Mouse (Mus musculus): ENCODE measurements around the gene Spock1.

Spock1 gene

DNA sequence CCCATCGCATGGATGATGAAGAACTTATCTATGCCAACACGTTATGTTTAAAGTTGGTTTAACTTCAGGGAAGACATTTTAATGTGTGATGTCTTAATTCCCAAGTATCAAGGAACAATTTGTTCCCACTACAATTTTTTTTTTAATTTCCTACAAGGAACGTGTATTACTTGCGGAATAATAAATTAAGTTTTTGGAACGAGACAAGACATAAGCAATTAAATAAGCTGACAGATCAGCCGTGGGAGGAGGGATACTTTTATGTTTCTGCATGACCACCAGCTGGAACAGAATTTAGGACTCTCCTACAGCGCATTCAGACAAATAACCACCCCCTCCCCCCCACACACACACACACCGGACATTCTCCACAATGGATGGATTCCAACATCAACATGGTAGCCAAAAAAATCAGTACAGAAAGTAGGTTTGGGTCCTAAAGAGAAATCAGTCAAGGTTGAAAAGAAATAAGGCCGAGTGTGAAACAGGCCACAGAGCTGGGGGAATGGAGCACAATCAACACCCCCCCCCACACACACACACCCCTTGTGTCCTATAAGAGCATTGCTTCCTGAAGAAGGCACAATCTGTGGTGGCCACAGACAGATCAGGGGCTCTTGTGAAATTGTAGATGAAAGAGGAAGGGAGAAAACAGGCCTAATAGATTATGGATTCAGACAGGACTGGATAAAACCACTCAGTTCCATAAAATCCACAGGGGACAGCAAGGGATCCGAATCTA, 111.0 kb downstream of the Spock1 start:
- peak in 1 of 2 experiments; percentile 39 for DNase-seq

DNA sequence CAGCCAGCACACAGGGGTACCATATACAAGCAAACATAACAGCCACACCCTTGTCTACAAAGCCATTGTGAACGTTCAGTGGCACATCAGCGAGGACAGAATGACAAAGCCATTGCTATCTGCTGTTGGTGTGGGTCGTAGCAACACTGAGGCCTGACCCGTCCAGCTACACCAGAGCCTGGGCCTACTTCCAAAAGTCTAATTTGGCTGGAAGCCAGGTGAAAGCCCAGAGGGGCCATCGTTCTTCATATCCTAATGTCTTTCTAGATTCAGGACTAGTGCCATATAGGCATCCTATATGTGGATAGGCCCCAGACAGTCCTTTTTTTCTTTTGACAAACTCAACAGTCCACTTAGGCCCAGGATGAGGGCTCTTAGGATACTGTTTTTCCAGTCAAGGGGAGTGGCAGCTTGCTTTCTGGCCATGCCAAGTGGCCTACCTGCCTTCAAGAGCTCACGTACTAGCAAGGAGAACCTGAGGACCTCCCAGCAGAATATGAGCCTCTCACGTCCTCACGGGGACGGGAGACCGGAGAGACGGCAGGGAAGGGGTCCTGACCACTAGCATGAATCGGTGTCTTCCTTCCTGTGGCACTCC, 114.4 kb downstream of the Spock1 start:
- peak; percentile 59 to 62 for DNase-seq

DNA sequence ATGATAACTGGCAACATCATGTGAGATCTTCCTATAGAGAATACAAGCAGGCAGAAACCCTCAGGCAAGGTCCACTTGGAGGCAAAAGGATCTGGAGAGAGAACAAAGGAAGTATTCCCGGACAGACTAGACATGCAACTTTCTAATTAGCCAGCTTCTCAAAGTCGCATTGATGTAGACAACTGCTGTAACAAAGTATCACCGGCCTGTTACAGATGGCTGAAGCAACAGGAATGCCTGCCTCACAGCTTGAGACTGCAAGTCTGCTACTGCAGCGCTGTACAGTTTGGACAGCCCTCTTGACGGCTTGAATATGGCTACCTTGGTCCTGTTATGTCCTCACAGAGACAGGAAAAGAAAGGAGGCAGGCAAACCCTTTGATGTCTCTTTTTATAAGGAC, 118.3 kb downstream of the Spock1 start:
- no peak for DNase-seq

DNA sequence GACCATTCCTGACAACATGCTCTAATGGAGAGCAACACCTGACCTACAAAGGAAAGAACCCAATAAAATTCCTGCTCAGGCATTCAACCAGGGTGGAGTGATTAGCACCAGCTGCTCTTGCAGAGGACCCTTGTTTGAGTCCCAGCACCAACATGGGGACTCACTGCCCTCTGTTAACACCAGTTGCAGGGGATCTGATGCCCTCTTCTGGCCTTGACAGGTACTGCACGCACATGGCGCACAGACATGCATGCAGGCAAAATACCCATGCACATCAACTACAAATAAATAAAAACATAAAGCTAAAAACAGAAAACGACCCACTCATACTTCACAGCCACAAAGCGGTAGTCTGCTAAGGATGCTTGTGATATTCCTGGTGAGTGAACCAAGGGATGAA, 119.8 kb downstream of the Spock1 start:
- no peak for DNase-seq

DNA sequence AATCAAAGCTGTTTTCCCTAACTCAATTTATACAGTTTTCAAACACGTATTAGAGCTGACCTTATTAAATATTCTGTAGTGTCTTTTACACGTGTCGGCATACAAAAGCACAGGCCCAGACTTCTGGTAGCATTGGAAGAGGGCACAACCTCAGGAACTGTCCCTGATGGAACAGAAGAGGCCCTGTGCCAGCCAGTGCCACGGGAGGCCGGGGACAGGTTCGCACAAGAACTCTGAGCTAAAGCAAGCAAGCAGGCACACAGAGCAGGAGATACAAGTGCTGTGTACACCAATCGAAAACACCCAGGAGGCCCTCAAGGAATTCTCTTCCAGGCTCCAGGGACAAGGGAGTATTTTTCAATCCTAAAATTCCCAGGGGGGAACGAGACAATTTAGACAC, 121.9 kb downstream of the Spock1 start:
- DNase-seq: no peak

DNA sequence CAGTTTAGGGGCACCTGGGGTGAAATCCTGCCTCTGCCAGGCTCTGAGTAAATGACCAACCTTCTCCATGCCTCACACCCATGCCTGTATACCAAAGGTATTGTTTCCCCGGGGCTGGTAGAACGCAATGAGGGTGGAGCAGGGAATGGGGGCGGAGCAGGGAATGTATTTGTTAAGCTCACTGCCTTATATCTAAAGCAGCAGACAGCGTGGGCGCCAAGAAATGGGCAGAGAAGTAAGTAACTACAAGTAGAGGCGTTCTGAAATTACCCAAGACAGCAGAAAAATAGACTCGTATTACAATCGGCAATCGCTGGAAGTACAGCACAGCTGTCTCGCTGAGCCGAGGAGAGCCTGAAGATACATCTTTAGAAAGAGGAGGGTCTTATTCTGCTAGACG, 125.2 kb downstream of the Spock1 start:
- no peak for DNase-seq

DNA sequence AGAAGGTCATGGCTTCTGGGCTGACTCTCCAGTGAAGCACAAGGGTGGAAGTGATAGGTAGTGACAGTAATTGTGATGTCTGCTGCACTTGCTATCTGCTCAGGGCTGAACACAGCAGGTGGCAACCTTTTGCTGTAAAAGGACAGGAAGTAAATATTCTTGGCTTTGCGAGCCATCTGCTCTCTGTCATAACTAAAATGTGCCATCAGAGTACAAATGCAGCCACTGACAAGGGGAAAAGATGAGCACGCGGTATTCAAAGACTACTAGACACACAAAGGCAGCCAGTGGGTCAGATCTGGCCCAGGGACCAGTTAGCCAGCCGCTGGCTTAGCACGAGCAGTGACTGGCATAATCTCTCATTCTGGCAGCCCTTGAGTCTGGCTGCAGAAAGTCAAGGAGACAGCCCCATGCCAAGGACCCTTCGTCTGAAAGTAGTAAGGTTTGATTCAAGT, 126.0 kb downstream of the Spock1 start:
- DNase-seq: no peak

DNA sequence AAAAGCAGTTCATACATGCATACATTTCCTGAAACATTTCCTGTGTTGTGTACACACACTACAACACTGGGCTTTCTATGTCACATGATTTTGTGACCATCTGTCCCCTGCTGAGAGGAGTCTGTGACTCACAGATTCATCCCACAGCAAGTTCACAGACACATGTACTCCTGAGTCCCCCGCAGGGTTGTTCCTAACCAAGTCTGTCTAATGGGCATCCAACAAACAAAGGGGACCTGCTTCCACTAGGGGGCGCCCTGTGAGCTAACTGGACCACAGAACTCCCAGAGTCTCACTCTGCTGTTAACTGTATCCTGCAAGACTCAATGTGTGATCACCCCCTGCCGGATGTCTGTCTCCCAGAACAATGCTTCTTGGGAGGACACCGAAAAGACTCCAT, 129.0 kb downstream of the Spock1 start:
- peak; percentile 25 to 35 for DNase-seq

DNA sequence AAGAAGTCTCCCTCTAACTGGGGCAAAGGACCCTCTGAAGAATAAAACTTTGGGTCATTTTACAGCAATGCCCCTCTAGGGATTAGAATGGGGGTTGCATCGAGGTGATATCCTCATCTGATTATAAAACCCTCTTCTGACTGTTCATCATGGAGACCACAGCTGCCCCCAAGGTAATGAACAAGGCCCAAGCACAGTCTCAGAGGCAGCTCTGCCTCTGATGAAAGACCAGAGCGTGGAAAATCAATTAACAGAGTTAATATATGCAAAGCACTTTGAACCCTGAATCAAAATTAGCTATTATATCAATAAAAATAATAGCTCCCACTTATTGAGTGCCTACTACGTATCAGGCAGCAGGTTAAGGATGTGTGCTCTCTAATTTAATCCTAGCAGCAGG, 129.6 kb downstream of the Spock1 start:
- DNase-seq: no peak

DNA sequence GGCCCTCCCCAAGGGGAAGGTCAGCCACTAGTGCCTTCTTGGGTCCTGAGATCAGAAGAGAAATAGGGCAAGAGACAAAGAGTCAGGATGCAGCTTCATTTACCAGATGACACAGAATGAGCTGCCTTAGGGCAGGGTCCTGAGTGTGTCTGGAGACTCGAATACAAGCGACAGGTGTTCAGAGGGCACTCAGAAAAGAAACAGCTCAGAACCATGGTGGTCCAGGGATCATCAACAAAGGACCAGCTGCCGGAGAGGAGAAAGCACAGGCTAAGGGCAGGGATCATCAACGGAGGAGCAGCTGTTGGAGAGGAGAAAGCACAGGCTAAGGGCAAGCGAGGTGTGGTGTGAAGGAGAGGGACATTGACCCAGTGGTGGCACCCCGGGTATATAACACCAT, 136.1 kb downstream of the Spock1 start:
- no peak for DNase-seq

DNA sequence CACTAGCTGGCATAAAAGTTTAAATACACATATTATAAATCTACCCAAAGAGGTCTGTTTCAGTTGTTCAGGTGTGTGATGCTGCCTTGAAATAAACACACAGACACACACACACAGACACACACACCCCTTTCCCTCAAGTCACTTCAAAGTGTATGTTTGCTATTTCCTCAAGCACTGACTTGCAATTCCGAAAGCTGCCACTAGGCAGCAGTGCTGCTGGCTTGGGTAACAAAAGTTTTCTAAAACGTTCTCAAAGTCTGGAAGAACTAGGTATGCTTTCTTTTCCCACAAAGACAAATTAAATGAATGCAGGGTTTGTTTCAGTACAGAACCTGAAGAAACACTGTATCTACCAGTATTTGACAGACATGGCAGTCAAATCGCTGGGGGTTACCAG, 141.4 kb downstream of the Spock1 start:
- DNase-seq: peak; percentile 52 to 59

DNA sequence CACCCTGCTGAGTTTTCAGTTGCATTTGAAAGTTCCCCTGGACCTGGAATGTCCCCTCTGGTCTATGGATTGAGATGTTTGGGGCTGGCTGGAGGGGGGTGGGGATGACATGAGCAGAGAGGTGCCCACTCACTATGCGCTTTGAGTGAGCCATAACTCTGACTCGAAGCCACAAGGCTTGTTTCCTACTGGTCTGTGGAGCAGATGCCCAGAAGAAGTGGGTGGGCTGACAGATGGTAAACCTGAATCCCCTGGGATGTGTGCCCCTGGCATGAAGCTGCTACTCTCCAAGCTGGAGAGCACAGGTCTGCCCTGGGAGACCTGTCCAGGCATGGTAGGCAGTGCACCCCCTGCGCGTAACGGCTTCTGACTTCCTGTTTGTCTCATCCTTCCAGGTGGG, 147.0 kb downstream of the Spock1 start:
- DNase-seq: no peak

DNA sequence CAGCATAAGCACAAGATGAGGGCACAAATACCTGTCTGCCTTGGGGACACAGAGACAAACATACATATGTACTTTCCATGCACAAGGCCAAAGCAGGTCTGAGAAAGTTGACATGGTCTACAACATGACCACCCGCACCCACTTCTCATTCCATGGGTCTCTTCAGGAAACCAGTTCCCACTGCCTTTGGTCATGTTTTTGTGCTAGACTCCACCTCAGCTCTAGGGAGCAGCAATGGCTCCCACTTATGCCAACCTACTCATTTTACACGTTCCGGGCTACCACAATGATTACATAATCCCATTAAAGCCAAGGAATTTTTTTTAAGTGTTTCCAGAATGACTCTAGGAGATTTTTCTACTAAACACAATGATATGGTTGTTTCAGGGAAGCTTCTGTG, 147.5 kb downstream of the Spock1 start:
- DNase-seq: no peak

DNA sequence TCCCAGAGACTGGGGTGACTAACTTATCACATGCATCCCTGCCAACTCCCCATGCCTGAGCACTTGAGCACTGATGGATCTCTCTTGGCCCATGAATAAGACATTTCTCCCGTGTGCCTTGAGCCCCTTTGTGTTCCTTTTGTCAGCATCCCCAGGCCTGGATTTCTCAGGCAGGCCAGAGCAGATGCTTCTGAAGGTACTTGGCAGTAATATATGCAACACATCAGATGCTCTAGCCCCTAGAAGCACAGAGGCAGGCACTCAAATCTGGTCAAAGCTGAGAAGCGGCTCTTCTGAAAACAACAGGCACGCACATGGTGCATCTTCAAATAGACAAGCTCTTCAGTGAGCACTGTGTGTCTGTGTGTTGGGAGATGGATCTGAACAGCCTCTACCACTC, 151.8 kb downstream of the Spock1 start:
- no peak for DNase-seq

DNA sequence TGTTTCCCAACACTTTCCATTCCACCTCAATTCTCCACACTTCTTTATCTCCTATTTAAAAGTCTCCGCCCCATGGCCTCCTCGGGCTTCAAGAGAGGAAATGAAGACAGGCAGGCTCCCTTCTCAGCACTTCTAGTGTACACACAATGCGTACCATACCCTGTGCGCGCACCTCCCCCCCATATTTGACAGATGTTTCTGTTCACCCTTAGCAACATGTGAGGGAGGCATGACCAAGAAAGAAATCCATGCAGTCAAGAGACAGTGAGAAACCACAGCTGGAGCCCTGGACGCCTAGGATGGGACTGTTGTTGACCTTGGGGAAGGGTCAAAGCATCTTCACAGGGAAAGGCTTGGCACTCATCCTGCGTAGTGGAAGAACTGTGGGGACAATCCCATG, 157.3 kb downstream of the Spock1 start:
- DNase-seq: peak; percentile 9 to 28

DNA sequence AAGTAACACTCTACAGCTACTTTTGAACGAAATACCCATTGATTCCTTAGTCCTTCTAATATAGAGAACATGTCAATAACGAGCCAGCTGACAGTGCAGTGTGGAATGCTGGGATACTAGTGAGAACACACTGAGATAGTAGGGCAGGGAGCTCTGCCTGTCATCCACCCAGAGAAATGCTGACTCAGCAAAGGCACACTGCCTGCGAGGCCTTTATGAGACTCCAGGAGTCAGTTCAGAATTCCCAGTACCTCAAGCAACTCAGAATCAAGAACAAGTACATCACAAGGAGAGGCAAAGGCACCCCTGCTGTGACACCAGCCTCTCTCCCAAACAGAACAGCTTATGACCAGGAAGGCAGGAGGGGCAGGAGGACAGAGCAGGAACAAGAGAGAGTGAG, 163.5 kb downstream of the Spock1 start:
- no peak for DNase-seq

DNA sequence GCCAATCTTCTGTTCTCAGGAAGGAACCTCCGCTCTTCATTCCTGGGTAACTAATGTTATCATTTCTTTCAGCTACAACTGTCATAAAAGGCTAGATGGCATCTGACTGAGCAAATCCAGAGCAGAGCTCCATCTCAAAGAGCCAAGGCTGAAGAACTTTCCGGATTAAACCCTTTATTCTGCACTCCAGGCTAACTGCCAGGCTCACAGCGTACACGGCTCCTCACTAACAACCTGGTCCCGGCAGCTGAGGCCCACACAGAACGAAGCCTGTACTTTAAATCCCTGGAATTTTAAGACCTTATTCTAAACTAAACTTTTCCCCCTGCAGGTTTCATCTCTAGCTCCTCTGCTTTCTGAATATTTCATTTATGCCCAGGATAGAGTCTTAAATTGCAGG, 166.9 kb downstream of the Spock1 start:
- DNase-seq: no peak

DNA sequence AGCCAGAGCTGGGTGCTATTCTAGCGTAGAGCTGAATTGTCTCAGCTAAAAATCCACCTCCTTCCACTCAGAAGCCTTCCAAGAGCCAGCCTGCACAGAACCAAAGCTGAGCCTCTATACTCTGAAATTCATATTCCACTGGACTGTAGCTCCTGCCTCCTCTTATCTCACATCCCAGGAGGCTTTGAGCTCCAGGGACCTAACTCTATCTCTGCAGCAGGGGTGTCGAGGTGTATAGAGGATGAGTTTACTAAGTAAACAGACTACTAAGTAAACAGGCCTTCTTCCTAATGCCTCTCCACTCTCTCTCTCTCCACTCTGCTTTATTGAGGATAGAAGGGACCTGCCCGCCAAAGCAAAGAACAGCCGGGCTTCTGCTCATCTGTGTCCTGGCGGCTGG, 167.7 kb downstream of the Spock1 start:
- DNase-seq: no peak

DNA sequence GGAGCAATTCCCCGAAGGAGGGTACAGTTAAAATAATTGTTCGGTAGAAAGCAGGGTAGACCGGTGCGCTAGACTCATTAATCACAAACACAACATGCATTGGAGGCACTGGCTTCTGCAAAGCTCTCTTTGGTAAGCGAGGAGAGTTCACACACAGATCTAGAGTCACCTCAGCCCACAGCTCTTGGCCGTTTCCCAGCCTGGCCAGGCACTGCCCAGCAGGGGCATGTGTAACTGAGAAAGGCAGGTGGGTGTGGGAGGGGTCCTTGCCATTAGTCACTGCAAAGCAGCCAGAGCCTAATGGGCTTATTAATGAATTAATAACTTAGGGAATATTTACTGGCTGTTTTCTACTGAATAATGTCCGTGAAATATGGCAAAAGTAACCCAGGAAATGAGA, 172.1 kb downstream of the Spock1 start:
- DNase-seq: no peak

DNA sequence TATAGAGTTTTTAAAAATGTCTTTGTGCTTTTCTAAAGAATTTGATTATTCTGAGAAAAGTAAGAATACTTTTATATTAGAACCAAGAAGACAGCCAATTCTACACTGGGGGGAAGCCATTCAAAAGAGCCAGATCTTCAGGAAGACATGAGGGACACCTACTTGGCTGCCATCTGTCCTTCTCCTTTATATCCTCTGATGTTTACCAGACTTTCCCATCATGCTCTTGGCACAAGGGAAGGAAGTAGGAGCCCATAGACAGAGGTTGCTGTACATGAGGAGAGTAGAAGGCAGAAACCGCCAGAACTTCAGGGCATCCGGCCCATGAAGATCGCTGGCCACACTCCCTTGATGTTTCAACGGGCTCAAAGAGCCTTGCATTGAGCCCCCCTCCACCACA, 173.6 kb downstream of the Spock1 start:
- DNase-seq: no peak

DNA sequence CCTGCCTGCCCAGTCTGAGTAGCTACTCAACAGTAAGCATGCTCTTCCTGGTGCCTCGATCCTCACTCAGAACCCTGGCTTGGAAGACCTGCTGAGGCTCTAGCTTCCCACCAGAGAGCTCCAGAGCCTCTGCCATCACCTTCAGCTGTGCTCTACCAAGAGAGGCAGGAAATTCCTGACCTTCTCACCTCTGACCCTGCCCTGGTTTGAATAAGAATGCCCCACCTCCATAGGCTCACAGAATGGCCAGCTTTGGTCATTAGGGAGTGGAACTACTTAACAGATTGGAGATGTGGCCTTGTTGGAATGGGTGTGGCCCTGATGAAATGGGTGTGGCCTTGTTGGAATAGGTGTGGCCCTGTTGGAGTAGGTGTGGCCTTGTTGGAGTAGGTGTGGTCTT, 174.6 kb downstream of the Spock1 start:
- no peak for DNase-seq

DNA sequence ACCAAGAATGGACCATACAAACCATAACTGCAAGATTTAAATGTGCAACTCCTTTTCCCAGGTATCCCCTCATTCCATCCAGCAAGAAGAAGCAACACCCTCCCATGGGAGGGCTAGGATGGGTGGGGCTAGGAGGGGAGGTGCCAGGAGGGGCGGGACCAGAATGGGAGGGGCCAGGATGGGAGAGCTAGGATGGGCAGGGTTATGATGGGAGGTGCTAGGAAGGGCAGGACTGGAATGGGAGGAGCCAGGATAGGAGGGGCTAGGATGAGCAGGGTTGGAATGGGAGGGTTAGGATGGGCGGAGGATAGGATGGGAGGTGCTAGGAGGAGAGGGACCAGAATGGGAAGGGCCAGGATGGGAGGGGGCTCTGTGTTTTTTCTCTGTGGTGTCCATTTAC, 175.9 kb downstream of the Spock1 start:
- DNase-seq: no peak

DNA sequence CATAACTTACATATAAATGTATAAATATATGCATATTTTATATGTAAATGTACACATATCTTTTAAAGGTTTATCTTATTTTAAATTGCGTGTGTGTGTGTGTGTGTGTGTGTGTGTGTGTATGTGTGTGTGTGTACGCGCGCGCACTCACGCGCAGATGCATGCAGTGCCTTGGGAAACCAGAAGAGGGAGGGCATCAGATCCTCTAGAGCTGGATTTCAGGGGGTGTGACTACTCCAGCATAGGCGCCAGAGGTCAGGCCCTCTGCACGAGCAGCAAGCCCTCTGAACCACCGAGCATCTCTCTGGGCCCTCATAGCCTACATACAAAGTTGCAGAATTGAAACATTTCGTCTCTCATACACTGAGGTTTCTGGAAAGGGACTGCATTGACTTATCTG, 180.4 kb downstream of the Spock1 start:
- DNase-seq: no peak

DNA sequence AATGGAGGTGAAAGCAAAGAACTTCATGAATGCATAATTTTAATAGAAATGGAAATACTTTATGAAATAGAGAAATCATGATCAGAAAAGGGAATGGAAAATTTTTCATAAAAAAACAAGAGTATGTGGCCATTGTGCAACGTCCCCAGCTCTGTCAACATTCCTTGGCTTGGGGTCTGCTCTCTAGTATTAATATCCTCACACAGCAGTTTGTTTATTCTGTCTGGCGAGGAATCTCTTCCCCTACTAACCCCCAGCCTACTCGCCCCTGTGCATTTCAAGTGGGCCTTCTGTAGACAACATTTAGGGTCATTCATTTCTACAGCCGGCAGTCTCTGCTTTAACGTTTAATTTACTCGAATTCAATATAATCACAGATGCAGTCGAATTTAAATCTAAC, 181.5 kb downstream of the Spock1 start:
- DNase-seq: no peak

DNA sequence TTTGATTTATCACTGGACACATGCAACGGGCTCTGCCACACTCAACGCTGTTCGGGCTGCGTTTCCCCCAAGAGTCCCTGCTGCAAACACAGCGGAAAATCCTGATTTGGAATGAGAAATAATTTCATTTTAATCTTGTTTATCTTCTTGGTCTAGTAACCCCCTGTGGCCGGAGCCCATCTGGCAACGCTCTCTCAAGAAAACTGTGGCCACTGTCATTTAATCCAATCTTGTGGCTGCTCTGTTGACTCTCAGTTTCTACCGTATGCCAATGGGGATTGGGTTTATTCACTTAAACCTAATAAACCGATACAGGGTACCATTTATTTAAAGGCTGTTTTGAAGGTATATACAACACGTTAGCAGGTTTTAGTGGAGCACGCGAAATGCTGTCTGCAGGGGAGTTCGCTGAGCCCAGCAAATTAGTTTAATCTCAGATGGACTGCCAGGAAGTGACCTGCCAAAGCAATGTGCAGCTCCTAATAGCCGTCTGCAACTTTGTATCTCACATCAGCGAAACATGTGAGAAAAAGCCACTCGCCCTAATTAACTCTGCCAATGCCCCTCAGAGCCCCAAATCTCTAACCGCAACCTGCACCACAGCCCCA, 185.7 kb downstream of the Spock1 start:
- DNase-seq: no peak

All from kidney, postnatal 4 days (tissue).